In genomic region chr10:41385506-41386221, GRCm38 (mm10) we compare ENCODE assay signal across 9 mouse cellular contexts.
DNase-seq lines count a peak whose midpoint lies in the region; ATAC-seq lines count a peak whose summit lies in the region.
"Had no signal": no experiment of that assay in that cellular context is flagged by ENCODE, and none has a peak within 500 bp of the region (broad histone marks: within the 10 kb centered on the region; RNA-seq: fewer than 3 reads in every experiment).

No protein-coding gene starts in this region.

- H3K4me2 ChIP-seq in liver, embryonic 12.5 days = no peak overlapping the region
- H3K4me2 ChIP-seq in neural tube, embryonic 15.5 days = no peak overlapping the region
- H3K4me2 ChIP-seq: stomach, embryonic 15.5 days had no signal

- no peak for ATAC-seq in liver, embryonic 12.5 days
- peak; percentile 98 for ATAC-seq in megakaryocyte progenitor cell, adult 5-6 weeks (replicated peaks; ENCODE audit: poor library complexity)
- ATAC-seq in neural tube, embryonic 15.5 days (ENCODE audit: low FRiP score) = no peak

- H3K4me3 ChIP-seq in liver, embryonic 12.5 days = no peak overlapping the region
- H3K4me3 ChIP-seq in neural tube, embryonic 15.5 days (replicated peaks) = no peak overlapping the region
- H3K4me3 ChIP-seq: stomach, embryonic 15.5 days had no signal

- no peak overlapping the region for H3K27ac ChIP-seq in liver, embryonic 12.5 days
- no peak overlapping the region for H3K27ac ChIP-seq in neural tube, embryonic 15.5 days (replicated peaks)
- H3K27ac ChIP-seq: stomach, embryonic 15.5 days had no signal

- H3K27me3 ChIP-seq in liver, embryonic 12.5 days (replicated peaks) = no peaks in the 10 kb centered on the region
- H3K27me3 ChIP-seq in neural tube, embryonic 15.5 days (replicated peaks) = no peaks in the 10 kb centered on the region
- H3K27me3 ChIP-seq: stomach, embryonic 15.5 days had no signal

- H3K4me1 ChIP-seq in liver, embryonic 12.5 days = peaks cover 7% of the 10 kb centered on the region; the same call in 1 of the 2 replicates
- no peaks in the 10 kb centered on the region for H3K4me1 ChIP-seq in neural tube, embryonic 15.5 days
- H3K4me1 ChIP-seq: stomach, embryonic 15.5 days had no signal

- H3K9ac ChIP-seq in liver, embryonic 12.5 days = no peak overlapping the region
- no peak overlapping the region for H3K9ac ChIP-seq in neural tube, embryonic 15.5 days (replicated peaks)
- H3K9ac ChIP-seq: stomach, embryonic 15.5 days had no signal

- H3K36me3 ChIP-seq in liver, embryonic 12.5 days = no peaks in the 10 kb centered on the region
- H3K36me3 ChIP-seq in neural tube, embryonic 15.5 days = no peaks in the 10 kb centered on the region
- H3K36me3 ChIP-seq: stomach, embryonic 15.5 days had no signal

- DNase-seq in liver (peak; percentile 58), MN1 (ENCODE audit: low spot score) (no peak)
- peak; percentile 17 for DNase-seq in brain, adult 2 months (ENCODE audit: low read depth, low spot score)
- DNase-seq in kidney, postnatal 14 days = peak; percentile 13
- DNase-seq in cerebellum, postnatal 25 days = no peak

- H3K9me3 ChIP-seq in liver, embryonic 12.5 days (replicated peaks) = no peaks in the 10 kb centered on the region
- H3K9me3 ChIP-seq in neural tube, embryonic 15.5 days (replicated peaks) = no peaks in the 10 kb centered on the region
- H3K9me3 ChIP-seq: stomach, embryonic 15.5 days had no signal

- 42% methylated on average over 15 of the region's 15 CpGs for WGBS in liver, embryonic 12.5 days (ENCODE audit: insufficient replicate concordance)
- WGBS in neural tube, embryonic 15.5 days = 63% methylated on average over 15 of the region's 15 CpGs

Comparison
In these comparisons a context has a peak if more than half of its experiments do, and no peak if none do; other contexts are left out.
1. DNase-seq: peak in liver (single experiment), brain, adult 2 months (single experiment) and kidney, postnatal 14 days (single experiment); none in cerebellum, postnatal 25 days (0 of 2) and MN1 (single experiment).